22 mouse cellular contexts compared by ENCODE assay signal in genomic region chr6:145110786-145111185, GRCm38 (mm10). TPM values are rescaled to one million over a fixed set of nuclear protein-coding genes. Genes with fewer than 3 reads are reported as not detected.
"Had no signal": no experiment of that assay in that cellular context is flagged by ENCODE, and none has a peak within 500 bp of the region (broad histone marks: within the 10 kb centered on the region; RNA-seq: fewer than 3 reads in every experiment).

No protein-coding gene starts in this region.

- H3K27me3 ChIP-seq: embryonic facial prominence, embryonic 12.5 days; embryonic facial prominence, embryonic 13.5 days; embryonic facial prominence, embryonic 15.5 days; forebrain, embryonic 12.5 days; forebrain, embryonic 13.5 days; forebrain, embryonic 15.5 days; heart, embryonic 12.5 days had no signal

- DNase-seq: cerebellum, postnatal 25 days; cerebellum, postnatal 36 days; embryo, embryonic 11 days; forebrain, postnatal 0 days; gastrocnemius, adult 2 months; gastrocnemius, postnatal 10 days; gastrocnemius, postnatal 14 days; gastrocnemius, postnatal 25 days; gastrocnemius, postnatal 36 days; heart, adult 11 months; heart, adult 18-20 months; heart, adult 2 months had no signal

- ATAC-seq: forebrain, embryonic 13.5 days; forebrain, embryonic 14.5 days; forebrain, embryonic 15.5 days; forebrain, embryonic 16.5 days; forebrain, postnatal 0 days had no signal

RNA-seq across cellular contexts. Expression of gene Bcat1, which starts 34.8 kb away (rescaled TPM):
- polyA plus RNA-seq: erythroblast, embryonic 14.5 days had no signal
